Mouse (Mus musculus) kidney, postnatal 0 days (tissue): ENCODE data around the gene Wdr48. TPM values are rescaled to one million over a fixed set of nuclear protein-coding genes. Genes with fewer than 3 reads are reported as not detected.

Experiments
- ATAC-seq: fragments of 200-750 bp; cut with Nextera tagmentation; replicated peaks from 2 replicates; pipeline ENCODE4 v1.8.0; 2017; ENCODE audit warnings: low read depth, moderate number of reproducible peaks, moderate TSS enrichment, moderate library complexity; ENCODE audit not compliant: low FRiP score
- DNase-seq: peaks from one replicate; pipeline ENCODE4 v3.0.0-alpha.2; 2016; ENCODE audit warnings: low spot score
- H3K27ac ChIP-seq: fragments of 300-500 bp; sonication (generic); 2 replicates; pipeline ENCODE4 v1.5.1; 2014; ENCODE audit warnings: mild to moderate bottlenecking
- H3K27me3 ChIP-seq: fragments of 300-500 bp; sonication (generic); 2 replicates; pipeline ENCODE4 v1.6.1; 2014; ENCODE audit warnings: low read length, mixed read lengths; ENCODE audit not compliant: insufficient read depth
- H3K36me3 ChIP-seq: fragments of 300-500 bp; sonication (generic); 2 replicates; pipeline ENCODE4 v1.6.1; 2014; ENCODE audit warnings: low read length, mixed read lengths; ENCODE audit not compliant: insufficient read depth
- H3K4me1 ChIP-seq: fragments of 300-500 bp; sonication (generic); replicated peaks from 2 replicates; pipeline ENCODE4 v1.6.1; 2014; ENCODE audit warnings: antibody characterized with exemption, low read length, mixed read lengths; ENCODE audit not compliant: insufficient read depth
- H3K4me2 ChIP-seq: fragments of 300-500 bp; sonication (generic); 2 replicates; pipeline ENCODE4 v1.6.1; 2014; ENCODE audit warnings: mild to moderate bottlenecking, low read length, moderate library complexity, mixed read lengths
- H3K4me3 ChIP-seq: fragments of 300-500 bp; sonication (generic); replicated peaks from 2 replicates; pipeline ENCODE4 v1.5.1; 2014; ENCODE audit warnings: low read depth, low read length
- H3K9ac ChIP-seq: fragments of 300-500 bp; sonication (generic); 2 replicates; pipeline ENCODE4 v1.6.1; 2014; ENCODE audit warnings: low read depth, low read length
- H3K9me3 ChIP-seq: fragments of 300-500 bp; sonication (generic); replicated peaks from 2 replicates; pipeline ENCODE4 v1.6.1; 2016; ENCODE audit warnings: low read length, inconsistent platforms, mixed read lengths
- CTCF ChIP-seq: IDR thresholded peaks from 2 replicates; pipeline ENCODE4 v1.5.1; 2016; ENCODE audit warnings: antibody characterized with exemption, low read depth, mild to moderate bottlenecking, moderate library complexity
- WGBS: fragments of 180-500 bp; shearing (Covaris S2); extraction: QIAGEN DNeasy Blood & Tissue Kit; methylation state at CpG from one replicate; pipeline ENCODE4 v1.1.7; 2014; 5-methylcytosine and 5-hydroxymethylcytosine counted together
- polyA plus RNA-seq: library from polyadenylated mRNA; unstranded; fragments of >200 nt; fragmentation: Nextera tagmentation; extraction: Ambion mirVana; gene quantifications from 2 replicates; pipeline ENCODE4 v1.2.1, GENCODE M21; 2015

Wdr48 gene
- polyA plus RNA-seq, 1 experiment from 2014 or later, result 30.8 TPM

DNA sequence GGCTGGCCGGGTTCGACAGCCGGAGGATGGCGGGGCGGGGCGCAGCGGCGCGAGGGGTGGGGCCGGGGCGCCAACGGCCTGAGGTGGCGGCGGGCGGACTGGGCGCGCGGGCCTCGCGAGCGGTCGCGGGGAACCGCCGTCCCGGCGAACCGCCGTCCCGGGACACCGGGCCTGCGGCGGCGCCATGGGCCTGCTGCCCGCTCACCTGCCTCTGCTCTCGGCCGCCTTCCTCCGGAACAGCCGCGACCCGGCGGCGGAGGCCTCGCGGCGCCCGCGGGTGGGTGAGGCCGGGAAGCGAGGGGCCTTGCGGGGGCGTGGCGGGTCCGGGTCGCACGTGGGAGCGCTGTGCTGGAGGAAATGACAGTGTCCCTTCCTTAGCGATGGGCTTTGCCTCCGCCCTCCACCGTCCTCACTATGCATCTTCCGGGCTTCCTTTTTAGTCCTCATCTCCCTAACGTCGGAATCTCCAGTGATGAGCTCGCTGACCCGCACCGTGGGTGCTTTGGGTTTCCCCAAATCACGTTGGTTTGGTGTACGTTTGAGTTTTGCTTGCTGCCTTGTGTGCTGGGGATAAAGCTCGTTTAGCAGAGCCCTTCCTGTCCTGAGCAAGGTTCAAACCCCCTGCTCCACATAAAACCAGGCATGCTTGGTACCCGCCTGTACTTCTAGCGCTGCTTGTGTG is 503 bp downstream of the Wdr48 start:
- Histone ChIP-seq H3K27ac (peak overlapping the region; percentile 86), H3K4me2 (peak overlapping the region; percentile 90), H3K9ac (peak overlapping the region; percentile 88), H3K27me3 (no peaks in the 10 kb centered on the region), H3K4me3 (peak overlapping the region; percentile 95), H3K36me3 (no peaks in the 10 kb centered on the region; the same call in 1 of the 2 replicates), H3K9me3 (no peaks in the 10 kb centered on the region), H3K4me1 (peaks cover 8% of the 10 kb centered on the region; the same call in 1 of the 2 replicates)
- under 1% methylated on average over 65 of the region's 71 CpGs for WGBS
- peak; percentile 51 for DNase-seq
- no peak for TF ChIP-seq CTCF
- peak; percentile 69 for ATAC-seq

DNA sequence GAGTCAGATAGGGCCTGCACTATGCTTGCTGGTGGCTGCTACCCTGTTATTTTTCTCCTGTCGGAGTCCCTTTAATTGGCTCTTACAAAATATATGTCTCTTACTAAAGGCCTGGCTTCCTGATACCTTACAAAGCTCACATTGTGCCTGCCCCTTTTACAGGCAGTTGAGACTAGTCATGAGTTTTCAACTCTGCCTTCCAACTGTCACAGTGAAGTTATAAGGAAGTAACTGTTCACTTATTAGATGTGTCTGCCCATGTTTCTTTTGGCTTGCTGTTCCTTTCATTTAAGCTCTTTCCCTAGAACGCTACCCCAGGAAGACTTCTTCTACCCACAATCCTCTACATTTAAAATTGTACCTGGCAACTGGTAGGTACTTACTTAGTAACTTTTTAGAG is 4.8 kb downstream of the Wdr48 start:
- Histone ChIP-seq H3K4me3 (no peak overlapping the region), H3K4me2 (no peak overlapping the region), H3K9ac (no peak overlapping the region), H3K9me3 (no peaks in the 10 kb centered on the region), H3K4me1 (peaks cover 8% of the 10 kb centered on the region; the same call in 1 of the 2 replicates), H3K27me3 (no peaks in the 10 kb centered on the region), H3K36me3 (peaks cover 13% of the 10 kb centered on the region; the same call in 1 of the 2 replicates), H3K27ac (no peak overlapping the region)
- WGBS, result 84% methylated on average over 2 of the region's 2 CpGs
- ATAC-seq (no peak), DNase-seq (no peak)
- TF ChIP-seq CTCF, result no peak

DNA sequence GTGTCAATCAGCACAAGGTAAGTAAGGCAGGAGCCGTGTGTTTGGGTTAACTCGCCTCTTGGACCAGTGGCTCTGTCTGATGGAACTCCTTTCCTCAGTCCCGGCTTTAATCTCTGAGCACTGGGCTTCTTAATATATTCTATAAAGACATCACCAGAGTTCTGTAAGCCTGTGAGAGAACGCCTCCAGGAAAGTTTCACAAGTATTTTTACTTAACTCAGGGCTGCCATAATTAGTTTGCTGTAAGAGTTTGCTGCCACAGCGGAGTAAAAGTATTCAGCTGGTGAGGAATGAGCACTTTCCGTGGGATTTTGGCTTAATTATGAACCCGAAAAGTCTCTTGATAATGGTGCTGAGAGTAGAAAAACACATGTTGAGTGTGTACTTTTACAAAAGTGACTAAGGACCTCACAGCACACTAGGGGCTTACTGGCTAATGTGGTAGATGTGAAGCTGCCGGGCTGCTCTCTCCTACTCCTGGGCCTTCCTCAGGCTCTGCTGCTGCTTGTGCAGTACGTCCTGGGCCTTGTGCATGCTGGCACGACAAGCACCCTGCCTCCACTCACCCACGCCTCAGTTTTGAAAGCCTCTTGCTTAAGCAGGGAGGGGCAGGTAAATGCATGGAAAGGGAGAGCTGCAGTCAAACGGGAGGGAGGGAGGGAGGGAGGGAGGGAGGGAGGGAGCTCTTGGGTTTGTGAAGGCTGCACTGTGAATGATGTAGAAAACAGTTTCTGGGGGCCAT is 7.9 kb downstream of the Wdr48 start:
- Histone ChIP-seq H3K9me3 (no peaks in the 10 kb centered on the region), H3K4me1 (no peaks in the 10 kb centered on the region), H3K27me3 (no peaks in the 10 kb centered on the region), H3K27ac (no peak overlapping the region), H3K4me2 (no peak overlapping the region), H3K36me3 (peaks cover 41% of the 10 kb centered on the region), H3K9ac (no peak overlapping the region), H3K4me3 (no peak overlapping the region)
- WGBS, result 88% methylated on average over 11 of the region's 12 CpGs
- no peak for TF ChIP-seq CTCF
- DNase-seq, result no peak
- ATAC-seq, result no peak

DNA sequence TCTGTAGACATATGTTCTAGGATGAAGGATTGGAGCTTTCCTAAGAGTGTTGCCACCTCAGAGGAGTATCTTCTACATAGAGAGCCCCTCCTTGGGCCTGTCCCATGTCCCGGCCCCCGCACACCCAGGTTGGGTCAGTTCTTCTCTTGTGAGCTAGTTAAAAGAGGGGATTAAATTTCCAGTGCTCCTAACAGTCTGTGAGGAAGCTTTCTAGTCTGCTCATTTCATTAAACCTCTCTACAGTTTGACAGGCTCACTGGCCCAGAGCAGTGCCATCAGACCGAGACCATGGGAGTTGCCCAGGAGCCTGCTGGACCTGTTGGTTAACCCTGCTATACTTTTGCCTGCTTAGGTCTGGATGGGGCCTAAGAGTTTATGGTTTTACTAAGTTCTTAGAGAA is 14.0 kb downstream of the Wdr48 start:
- H3K4me3 ChIP-seq, result no peak overlapping the region
- no peaks in the 10 kb centered on the region for H3K9me3 ChIP-seq
- peak; percentile 83 for DNase-seq
- H3K36me3 ChIP-seq, result peaks cover 83% of the 10 kb centered on the region
- WGBS, result 55% methylated on average over 3 of the region's 3 CpGs
- TF ChIP-seq CTCF, result no peak
- H3K4me2 ChIP-seq, result no peak overlapping the region
- H3K4me1 ChIP-seq, result no peaks in the 10 kb centered on the region
- no peak; the same call in 1 of the 2 replicates for ATAC-seq
- H3K9ac ChIP-seq, result no peak overlapping the region
- no peak overlapping the region for H3K27ac ChIP-seq
- H3K27me3 ChIP-seq, result no peaks in the 10 kb centered on the region

DNA sequence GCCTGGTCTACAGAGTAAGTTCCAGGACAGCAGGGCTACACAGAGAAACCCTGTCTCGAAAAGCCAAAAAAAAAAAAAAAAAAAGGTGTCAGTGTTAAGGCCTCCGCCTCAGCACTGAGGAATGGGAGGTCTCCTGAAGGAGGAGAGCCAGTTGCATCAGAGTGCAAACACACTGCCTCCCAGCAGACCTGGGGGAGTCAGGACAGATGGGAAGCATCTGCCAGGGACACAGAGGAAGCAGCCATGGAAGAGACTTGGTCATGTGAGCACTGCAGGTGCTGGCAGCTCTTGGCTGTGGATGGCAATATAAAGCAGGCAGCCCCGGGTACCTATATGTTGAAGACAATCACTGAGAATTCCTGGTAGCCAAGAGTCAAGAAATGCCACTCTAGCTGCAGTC is 15.3 kb downstream of the Wdr48 start:
- Histone ChIP-seq H3K4me1 (no peaks in the 10 kb centered on the region), H3K4me2 (no peak overlapping the region), H3K9ac (no peak overlapping the region), H3K4me3 (no peak overlapping the region), H3K36me3 (peaks cover 82% of the 10 kb centered on the region), H3K27me3 (no peaks in the 10 kb centered on the region), H3K27ac (no peak overlapping the region), H3K9me3 (no peaks in the 10 kb centered on the region)
- TF ChIP-seq CTCF, result no peak
- DNase-seq, result peak; percentile 24
- 70% methylated on average over 3 of the region's 3 CpGs for WGBS
- ATAC-seq, result no peak

DNA sequence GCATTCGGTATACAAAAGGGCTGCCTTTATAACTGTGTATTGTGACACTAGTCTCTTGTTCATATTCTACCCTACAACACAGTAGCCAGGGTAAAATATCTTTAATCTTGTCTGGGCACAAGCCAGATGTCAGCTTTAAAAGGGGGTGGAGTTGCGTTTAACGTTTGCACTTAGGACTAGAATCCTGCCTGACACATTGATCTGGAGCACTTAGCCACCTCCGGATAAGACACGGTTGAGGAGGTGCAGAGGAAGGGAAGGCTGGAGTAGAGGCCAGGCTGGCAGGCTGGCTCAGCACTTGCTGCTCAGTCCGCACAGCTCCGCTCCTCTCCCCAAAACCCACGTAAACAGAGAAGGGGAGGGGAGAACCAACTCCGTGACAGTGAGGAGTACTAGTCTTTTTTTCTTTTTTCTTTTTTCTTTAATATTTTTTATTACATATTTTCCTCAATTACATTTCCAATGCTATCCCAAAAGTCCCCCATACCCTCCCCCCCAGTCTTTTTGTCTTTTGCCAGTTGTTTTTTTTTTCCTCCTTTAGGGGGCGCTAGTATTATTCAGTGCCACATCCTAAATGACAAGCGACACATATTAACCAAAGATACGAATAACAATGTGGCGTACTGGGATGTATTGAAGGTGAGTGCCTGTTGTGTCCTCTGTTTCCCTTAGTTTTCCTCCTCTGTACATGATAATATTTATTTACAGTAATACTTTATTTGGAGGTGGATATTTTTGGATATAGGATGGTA is 18.6 kb downstream of the Wdr48 start:
- Histone ChIP-seq H3K27ac (no peak overlapping the region), H3K4me2 (no peak overlapping the region), H3K9me3 (no peaks in the 10 kb centered on the region), H3K4me1 (no peaks in the 10 kb centered on the region), H3K36me3 (peaks cover 79% of the 10 kb centered on the region), H3K27me3 (no peaks in the 10 kb centered on the region), H3K4me3 (no peak overlapping the region), H3K9ac (no peak overlapping the region)
- TF ChIP-seq CTCF, result peak; percentile 55
- 72% methylated on average over 13 of the region's 13 CpGs for WGBS
- DNase-seq (peak; percentile 20), ATAC-seq (no peak)
